Mouse (Mus musculus): ENCODE results near the gene Hsd11b2.

DNA sequence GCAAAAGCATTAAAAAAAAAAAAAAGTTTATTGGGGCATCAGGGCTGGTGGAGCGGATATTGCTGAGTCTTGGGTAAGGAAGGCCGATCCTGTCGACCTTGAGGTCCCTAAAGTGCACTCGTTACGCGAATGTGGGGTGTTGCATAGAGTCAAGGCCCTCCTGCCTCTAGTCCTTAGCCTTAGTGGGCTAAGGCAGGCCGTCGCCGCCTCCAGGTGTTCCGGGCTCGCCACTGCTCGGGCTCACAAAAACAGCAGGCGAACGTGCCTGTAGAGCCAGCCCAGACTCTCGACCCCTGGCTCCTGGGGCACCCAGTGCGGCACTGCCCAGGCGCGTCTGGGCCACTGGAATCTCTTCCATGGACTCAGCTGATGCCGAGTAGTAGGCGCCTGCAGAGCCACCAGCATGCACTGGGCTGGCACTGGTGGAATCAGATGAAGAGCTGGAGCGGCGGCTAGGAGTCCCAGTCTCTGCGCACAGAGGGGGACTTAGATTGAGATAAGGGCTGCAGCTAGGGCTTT, 46.1 kb upstream of the Hsd11b2 start:
- TF ChIP-seq CTCF (IDR thresholded peaks at IDR 0.05; ENCODE audit: extremely low read depth, insufficient read depth, low read length): no peak
- TF ChIP-seq POLR2A (IDR thresholded peaks at IDR 0.05; ENCODE audit: extremely low read depth, insufficient read depth, low read length): no peak

All from cortical plate, adult 2 months (tissue).